Mouse (Mus musculus) left cerebral cortex, adult 11 months (tissue): ENCODE measurements around the gene Syngr2.
"Not testable (repeated sequence)": the region's sequence is repeated elsewhere in the genome, so short reads cannot be mapped to it uniquely, and the experiment has no call there.

Experiments
- DNase-seq: peaks from one replicate; pipeline ENCODE4 v3.0.0; 2022; ENCODE audit warnings: low spot score

The Syngr2 gene

DNA sequence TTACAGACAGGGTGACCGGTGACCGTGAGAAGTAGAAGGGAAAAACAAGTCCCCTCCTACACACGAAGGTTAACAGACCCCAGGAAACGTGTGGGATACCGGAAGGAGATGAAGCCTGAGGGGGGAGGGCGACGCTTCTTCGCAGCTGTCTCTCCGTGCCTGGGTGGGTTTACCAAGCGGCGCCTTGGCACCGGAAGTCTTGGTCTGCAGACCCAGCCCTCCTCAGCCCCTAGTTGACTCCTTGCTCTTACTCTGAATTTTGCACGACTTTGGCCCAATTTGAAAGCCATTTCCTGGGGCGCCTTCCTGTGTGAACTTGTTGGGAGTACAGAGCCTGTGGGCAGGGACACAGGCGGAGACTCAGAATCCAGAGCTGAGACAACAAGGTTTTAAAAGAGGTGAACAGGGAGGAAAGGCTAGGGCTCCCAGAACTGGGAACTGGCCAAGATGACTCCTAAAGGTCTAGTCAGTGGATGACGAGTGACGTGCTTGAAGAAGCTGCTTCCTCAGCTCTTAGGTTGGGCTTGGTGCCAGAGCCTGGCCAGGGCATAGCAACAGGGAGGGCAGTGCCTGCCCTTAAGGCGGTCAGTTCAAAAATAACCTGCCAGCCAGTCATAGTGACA, 28.2 kb upstream of the Syngr2 start:
- DNase-seq: no peak

DNA sequence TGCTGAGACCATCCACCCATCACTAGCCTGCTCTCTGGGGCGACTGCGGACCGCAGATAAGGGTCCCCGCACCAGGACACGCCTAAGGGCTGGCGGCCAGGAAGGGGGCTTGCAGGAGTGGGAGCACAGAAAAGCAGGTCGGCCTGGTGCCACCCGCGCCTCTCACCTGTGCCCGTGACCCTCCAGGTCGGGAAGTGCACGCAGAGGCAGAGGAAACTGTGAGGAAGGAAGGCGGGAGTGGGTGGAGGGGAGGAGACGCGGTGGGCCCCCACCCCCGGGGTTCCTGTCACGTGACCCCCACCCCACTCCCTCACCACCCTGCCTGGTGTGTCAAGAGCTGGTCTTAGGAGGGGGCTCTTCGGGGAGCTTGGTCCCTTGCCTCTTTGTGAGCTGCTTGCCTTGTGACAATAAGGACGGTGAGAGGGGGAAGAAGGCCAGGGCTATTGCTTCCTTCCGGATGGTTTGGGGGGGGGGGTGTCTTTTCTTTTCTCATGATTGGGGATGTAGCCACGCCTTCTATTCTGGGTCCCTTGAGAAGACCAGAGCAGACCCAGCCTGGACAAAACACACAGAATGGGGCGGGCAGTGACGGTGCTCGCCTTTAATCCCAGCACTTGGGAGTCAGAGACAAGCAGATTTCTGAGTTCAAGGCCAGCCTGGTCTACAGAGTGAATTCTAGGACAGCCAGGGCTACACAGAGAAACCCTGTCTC, 27.3 kb upstream of the Syngr2 start, which contains the start of the genes Tmc8 and Tmc6:
Tmc8 (plus strand) TSS at position 84 of the 712 bp plus-strand sequence.
Tmc6 (minus strand) TSS at position 206 of the 712 bp plus-strand sequence.
- DNase-seq: no peak

DNA sequence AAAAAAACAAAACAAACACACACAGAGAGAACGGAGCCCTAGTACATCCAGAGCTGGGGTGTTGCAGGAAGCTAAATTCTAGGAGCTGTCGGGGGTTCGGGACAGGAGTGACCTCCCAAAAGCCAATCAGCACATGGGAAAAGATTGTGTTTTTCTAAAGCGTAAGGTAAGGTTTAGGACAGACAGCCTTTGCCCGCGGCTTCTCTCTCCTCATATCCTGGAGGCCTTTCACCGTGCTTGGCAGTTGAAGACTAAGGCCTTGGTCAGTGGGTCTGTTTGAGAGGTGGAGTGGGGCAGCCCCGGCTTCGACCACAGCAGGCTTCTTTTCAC, 26.8 kb upstream of the Syngr2 start:
- DNase-seq: no peak

DNA sequence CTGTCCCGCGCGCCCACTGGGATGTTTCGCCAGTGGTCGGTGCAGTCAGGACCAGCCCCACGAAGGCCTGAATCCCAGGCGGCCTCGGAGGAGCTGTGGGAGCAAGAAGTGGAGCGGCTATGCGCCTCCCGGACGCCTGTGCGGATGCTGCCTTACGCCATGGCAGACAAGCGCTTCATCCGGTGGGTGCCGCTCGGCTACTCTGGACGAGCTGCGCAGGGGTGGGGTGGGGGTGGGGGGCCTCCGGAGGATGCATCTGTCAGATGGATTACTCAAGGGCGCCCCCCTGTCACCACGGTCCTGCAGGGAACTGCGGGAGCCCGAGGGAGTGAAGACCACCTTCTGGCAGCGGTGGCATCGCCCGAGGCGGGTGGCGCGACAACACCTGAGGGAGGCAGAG, 26.4 kb upstream of the Syngr2 start:
- DNase-seq: no peak

DNA sequence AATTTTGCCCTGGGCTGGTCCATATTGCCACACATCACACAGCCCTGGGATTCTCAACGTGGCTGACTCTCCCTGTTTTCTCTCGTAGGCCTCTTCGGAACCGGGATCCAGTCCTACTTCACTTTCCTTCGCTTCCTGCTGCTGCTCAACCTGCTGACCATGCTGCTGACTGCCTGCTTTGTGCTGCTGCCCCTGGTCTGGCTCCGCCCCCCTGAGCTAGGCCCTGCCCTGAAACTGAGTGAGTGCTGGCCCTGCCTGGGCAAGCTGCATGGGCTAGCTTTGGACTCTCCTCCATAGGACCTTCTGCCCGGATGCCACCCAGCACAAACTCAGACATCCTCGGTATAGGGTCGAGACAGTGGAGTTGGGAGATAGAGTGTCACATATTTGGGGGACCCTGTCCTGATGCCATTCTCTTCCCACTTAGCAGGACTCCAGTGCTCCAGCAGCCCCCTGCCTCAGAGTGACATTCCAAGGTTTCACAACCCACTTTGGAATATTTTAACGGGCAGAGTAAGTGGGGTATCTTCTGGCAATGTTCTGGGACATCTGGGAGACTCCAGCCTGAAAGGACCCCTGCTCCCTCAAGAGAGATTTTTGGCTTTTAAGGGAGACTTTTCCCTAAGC, 25.7 kb upstream of the Syngr2 start:
- no peak for DNase-seq

DNA sequence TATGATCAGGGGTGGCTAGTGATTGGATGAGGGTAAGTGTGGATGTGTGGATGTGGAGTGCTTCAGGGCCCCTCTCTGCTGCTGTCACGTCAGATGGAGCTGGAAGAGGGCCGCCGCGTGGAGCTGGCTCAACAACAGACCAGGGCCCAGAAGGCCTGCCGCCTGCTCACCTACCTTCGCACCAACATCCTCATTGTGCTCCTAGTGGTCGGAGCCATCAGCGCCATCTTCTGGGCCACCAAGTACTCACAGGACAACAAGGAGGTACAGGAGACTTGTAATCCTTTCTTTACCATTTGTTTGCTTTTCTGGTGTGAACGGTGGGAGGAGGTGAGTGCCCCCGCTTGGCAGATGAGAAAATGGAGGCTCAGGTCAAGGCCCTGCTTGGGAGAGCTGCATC, 23.2 kb upstream of the Syngr2 start:
- no peak for DNase-seq

DNA sequence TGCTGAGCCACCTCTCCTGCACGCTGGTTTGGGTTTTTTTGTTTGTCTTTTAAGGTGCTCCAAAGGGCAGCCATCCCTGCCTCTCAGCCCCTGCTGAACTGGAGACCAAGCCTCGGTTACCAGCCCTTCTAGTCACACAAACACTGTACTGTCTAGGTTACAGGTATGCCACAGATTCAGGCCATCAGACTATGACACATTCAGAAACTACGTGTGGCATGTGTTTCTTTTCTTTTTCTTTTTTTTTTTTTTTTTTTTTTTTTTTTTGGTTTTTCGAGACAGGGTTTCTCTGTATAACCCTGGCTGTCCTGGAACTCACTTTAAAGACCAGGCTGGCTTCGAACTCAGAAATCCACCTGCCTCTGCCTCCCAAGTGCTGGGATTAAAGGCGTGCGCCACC, 21.0 kb upstream of the Syngr2 start:
- DNase-seq: not testable (repeated sequence)

DNA sequence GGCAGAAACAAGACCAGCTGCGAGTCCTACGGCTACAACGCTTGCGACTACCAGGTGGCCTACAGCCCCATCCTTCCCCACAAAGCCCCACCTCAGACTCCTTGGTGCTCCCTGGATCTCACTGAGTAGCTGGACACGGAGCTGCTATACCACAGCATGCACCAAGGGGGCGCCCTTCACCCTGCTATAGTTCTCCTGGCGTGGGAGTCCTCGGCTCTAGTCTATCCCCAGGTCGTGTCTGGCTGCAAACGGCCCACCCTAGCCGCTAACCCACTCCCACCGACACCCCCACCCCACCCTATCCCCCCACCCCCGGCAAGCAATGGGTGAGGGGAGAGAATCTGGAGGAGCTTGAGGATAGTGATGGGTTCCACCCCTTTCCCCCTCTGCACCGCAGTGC, 19.2 kb upstream of the Syngr2 start:
- peak; percentile 61 for DNase-seq

DNA sequence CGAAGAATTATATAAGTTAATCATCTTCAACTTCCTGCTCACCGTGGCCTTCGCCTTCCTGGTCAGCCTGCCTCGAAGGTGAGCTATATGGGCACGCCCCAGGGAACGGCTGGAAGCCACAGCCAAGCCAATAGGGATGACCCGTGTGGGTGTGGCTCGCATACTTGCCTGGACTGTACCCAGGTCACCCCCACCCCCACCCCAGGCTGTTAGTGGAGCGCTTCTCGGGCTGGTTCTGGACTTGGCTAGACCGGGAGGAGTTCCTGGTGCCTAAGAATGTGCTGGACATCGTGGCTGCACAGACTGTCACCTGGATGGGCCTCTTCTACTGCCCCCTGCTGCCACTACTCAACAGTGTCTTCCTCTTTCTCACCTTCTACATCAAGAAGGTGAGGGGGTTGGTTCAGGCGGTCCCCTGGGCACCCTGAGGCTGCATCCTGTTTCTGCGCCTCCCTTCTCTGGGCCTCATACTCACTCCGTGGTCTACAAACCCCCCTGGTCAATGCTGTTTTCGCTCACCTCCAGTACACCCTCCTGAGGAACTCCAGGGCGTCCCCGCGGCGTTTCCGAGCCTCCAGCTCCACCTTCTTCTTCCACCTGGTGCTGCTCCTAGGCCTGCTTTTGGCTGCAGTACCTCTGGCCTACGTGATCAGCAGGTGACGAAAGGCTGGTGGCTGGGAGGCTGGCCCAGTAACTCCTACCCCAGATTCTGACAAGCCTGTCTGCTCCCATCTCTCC, 18.6 kb upstream of the Syngr2 start:
- no peak for DNase-seq

DNA sequence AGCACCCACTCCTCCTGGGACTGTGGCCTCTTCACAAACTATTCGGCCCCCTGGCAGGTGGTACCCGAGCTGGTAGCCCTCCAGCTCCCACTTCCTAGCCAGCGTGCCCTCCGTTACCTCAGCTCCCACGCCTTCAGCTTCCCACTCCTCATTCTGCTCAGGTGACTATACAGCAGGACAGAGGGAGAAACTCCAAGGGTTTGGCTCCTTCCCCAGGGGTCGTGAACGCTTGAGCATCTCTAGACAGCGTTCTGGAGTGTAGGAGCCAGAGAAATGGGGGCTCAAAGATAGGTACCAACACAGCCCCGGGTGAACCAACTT, 18.1 kb upstream of the Syngr2 start:
- DNase-seq: no peak

DNA sequence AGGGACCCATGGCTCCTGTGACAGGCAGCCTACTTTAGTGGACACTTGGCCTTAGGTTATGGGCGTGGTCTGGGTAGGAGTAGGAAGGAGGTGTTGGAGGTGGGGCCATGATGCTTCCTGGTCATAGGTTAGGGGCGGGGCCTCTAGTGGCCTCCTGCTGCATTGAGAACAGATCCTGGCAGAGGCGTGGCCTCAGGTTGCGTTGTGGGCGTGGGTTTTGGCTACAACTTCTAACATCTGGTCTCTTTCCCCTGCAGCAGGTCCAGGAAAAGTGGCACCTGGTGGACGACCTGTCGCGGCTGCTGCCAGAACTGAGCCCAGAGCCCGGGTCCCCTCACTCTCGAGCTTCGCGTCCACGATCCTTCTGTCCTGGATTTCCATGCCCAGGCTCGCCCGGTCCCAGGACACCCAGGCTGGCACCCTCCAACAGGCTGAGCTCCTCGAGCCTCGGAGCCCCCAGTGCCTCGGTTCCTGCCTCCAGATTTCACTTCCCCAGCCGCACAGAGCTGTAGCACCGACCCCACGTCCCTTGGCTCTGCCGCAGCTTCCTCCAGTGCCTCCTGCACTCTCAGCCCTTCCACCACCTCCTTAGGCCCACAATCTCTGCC, 17.1 kb upstream of the Syngr2 start:
- DNase-seq: no peak

DNA sequence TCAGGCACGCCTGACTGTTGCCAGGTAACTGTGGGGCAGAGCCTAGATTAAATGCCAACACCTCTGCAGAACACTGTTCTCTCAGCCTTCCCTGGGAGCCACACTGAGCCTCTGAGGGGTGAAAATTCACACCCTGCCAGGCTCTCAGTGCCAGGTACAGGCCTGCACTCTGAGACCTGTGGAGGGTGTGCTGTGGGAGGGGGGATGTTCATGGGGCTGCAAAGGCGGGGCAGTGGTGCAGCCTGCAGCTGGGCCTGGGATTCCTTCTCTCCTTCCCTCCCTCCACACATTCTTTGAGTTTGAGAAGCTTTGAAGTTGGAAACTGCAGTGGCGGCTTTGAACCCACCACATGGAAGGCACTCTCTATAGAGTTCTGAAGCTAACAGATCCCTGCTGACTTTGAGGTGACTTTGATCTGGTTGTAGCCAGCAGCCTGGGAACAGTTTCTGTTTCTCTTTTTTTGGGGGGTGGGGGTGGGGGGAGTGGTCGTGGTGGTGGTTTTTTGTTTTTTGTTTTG, 15.4 kb upstream of the Syngr2 start:
- no peak for DNase-seq

DNA sequence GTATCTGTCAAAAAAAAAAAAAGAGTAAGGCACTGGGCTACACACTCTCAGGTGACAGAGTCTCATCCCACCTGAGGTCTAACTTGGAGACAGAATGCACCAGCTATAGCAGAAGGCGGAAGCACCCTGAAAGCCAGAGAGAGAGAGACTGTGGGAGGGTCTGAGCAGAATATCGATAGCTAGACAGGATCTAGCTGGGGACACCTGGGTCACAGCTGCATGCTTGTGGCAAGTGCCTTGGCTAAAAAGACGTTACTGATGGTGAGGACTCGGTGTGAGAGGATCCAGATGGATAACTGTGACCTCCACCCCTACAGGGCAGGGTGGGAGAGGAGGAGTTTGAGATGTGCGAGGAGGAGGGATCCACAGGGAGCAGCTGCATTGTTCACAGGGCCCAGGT, 12.5 kb upstream of the Syngr2 start:
- no peak for DNase-seq

DNA sequence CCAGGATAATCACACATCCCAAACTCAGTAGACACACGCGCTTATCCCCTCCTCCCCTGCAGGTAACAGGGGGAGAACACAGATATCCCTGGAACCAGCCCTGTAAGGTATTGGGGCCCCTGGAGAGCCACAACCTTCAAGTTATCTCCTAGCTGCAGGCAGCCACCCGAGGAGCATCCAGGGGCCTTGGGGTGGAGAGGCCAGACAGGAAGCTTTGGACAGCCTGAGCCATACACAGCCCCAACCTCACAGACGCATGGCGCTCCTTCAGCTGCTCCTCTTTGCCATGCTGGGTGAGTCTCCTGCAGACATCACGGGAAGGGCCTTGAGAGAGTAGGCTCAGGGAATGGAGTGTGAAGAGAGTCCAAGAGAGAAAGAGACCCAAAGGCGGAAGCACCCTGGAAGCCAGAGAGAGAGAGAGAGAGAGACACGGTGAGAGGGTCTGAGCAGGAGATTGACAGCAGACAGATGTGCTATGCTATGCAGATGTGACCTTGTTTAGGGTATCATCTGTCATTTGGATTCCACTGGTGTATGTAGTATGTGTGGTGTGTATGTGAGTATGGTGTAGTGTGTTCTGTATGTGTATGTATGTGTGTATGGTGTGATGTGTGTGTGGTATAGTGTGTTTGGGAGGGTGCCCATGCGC, 11.8 kb upstream of the Syngr2 start, which contains the start of gene 6030468B19Rik:
6030468B19Rik (plus strand) TSS at position 150 of the 649 bp plus-strand sequence.
- no peak for DNase-seq

DNA sequence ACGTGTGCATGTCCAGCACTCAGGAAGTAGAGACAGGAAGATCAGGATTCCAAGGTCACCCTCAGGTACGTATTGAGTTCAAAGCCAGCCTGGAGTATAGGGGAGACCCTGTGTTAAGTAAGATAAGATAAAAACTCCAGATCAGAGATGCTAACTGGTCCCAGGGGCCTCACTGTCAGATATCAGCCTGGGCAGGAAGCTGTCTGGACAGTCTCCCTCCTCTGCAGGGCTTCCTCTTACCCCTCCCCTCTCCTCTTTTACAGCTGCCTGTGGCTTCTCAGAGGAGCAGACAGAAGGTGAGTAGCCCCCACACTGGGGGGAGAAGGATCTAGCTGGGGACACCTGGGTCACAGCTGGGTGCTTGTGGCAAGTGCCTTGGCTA, 11.3 kb upstream of the Syngr2 start:
- DNase-seq: no peak

DNA sequence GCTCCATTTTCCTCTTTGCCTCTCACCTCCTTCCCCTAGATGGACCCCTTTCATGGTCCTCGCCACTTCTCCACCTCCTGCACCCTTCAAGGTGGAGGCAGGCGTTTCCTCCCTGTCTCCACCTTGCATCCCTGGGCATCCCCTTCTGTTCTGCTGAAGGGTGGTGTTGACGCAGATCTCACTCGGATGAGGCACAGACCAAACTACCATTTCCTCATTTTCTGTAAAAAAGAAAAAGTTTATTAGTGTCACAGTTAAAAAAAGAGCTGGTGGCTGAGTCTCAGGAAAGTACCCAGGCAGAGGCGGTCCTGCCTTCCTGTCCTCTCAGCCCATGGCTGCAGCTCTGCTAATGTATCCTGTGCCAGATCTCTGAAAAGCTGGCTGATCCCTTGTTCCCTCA, 10.3 kb upstream of the Syngr2 start:
- no peak for DNase-seq

DNA sequence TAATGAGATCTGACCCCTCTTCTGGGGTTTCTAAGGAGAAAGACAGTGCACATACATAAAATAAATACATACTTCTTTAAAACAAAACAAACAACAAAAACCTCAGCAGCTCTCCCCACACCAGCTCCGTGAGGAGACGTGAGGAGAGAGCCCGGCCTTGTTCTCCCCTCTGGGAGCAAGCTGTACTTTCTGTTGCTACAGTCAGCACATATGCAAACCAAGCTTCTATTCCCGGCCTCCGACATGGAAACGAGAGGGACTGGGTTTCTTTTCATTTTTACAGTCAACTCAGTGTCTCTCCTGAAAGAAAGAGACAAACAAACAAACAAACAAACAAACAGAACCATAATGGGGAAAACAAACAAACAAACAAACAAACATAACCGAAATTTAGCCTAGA, 9.4 kb upstream of the Syngr2 start:
- no peak for DNase-seq

DNA sequence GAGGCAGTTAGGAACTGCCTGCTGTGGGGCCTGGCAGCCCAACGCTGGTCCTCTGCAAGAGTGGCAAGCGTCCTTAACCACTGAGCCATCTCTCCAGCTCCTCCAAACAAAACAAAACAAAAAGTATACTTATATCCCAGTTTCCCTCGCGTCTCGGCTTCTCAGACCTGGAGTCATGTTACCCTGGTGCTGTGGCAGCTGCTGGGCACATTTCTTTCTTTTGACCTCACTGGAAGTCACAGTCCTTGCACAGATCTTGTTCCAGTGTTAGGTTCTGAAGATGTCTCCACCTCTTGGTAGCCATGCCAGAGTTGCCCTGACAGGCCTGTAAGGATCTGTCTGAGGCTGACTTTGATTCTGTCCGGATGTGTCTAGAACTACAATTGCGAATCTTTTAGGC, 7.8 kb upstream of the Syngr2 start:
- no peak for DNase-seq

DNA sequence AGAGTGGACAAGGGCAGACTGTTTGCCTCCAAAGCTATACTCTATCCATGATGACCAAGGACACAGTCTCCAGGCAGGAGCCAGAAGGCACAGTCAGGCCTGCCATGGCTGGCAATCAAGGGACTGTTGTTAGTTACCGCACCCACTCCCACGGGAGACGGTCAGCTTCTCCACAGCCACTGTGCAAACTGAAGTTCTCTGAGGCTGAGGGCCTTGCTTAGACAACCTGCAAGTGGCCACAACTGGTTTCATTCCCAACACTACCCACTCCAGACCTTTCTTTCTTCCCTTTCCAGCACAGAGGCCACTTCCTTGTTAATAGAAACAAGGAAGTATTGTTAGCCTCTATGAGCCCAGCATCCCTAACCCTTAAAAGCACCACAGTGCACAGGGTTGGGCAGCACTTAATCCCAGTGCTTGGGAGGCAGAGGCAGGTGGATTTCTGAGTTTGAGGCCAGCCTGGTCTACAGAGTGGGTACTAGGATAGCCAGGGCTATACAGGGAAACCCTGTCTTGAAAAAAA, 6.2 kb upstream of the Syngr2 start:
- no peak for DNase-seq

DNA sequence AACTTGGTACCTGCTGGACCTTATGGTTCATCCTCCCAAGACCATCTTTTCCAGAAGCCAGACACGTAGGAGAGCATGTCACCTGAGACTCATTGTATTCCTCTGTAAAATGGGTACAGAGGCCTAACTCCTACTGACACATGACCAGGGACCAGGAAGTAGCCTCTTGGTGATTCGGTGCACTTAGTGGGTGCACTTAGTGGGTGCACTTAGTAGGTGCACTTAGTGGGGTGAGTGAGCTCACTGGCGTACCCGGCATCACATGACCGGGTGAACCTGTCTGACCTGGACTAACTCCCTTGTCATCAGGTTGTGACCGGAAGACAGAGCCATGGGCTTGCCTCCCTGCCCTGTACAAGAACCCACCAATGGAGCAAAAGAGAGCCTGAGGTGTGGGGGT, 2.7 kb upstream of the Syngr2 start:
- no peak for DNase-seq

DNA sequence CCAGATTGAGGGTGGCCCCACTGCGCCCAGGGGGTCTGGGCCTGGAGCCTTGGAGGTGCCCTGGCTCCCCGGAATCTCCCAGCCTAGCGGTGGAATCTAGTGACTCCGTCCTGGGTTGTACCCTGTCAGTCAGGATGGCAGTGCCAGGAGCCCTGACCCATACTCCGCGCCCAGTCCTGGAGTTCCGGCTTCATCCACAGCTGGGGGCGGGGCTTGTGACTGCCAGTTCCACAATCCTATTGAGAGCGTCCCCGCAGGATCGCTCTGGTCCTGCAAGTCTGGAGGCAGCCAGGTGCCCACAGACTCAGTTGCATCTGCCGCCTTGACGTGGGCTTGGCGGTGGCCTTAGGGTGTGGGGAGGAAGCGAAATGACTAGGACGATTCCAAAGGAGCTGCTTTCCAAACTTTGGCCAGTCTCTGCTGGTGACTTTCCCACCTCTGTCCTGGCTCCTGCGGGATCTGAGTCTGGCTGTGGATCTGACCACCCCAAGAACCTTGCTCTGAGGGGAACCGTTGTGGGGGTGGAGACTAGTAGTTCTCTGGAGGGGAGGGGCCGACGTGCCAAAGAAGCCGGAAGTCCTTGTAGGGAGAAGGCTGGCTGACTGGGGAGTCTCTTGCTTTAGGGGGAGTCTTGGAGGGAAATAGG, 1.1 kb downstream of the Syngr2 start:
- no peak for DNase-seq
